Mouse (Mus musculus): ENCODE measurements around the gene Trank1.

DNA sequence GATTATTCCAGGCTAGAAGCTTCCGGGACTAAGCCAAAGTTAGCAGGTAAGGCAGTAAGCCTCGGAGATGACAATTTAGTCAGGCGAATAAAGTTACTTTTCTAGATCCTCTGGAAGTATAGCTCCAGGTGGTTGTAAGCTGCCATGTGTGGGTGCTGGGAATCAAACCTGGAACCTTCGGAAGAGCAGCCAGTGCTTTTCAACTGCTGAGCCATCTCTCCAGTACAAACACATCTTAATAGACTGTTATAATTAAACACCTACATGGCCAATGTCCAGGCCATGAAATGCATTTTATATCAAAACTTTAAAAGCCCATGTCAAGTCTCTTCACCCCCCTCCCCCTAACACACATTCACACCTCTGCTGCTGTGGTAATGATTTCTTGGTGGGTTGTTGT, 23.6 kb upstream of the Trank1 start:
- TF ChIP-seq HCFC1 (IDR thresholded peaks at IDR 0.05; ENCODE audit: borderline replicate concordance, insufficient read depth, low read length): no peak
- no peak for TF ChIP-seq CHD2 (IDR thresholded peaks at IDR 0.05; ENCODE audit: low read depth, low read length)
- TF ChIP-seq ZNF384 (IDR thresholded peaks at IDR 0.05; ENCODE audit: low read depth, low read length): no peak
- TF ChIP-seq ZC3H11A (IDR thresholded peaks at IDR 0.05; ENCODE audit: borderline replicate concordance, low read depth, low read length): no peak
- TF ChIP-seq MAFK (IDR thresholded peaks at IDR 0.05; ENCODE audit: insufficient read depth, low read depth, low read length): no peak

All from ES-E14 (cell line).